Mouse (Mus musculus): Measurements from ENCODE around the gene Cisd1.

- TF ChIP-seq CTCF (IDR thresholded peaks at IDR 0.05; ENCODE audit: extremely low read depth, insufficient read depth, low read length) (no peak), POLR2A (IDR thresholded peaks at IDR 0.05; ENCODE audit: extremely low read depth, insufficient read depth, low read length) (no peak)
These were observed 29.0 kb upstream of the Cisd1 start for GRCm38 (mm10) chr10:71373706-71374105.

Measured in cortical plate, adult 2 months (tissue).